Mouse (Mus musculus) lung, postnatal 0 days (tissue): ENCODE results near the gene Ddx28. TPM values are rescaled to one million over a fixed set of nuclear protein-coding genes. Genes with fewer than 3 reads are reported as not detected.
"Not testable (repeated sequence)": the region's sequence is repeated elsewhere in the genome, so short reads cannot be mapped to it uniquely, and the experiment has no call there.

ENCODE experiments used
- ATAC-seq: fragments of 200-750 bp; cut with Nextera tagmentation; 2 replicates; pipeline ENCODE4 v1.8.0; 2017; ENCODE audit warnings: moderate library complexity
- DNase-seq: peaks from one replicate; pipeline ENCODE4 v3.0.0-alpha.2; 2016; ENCODE audit warnings: low spot score
- H3K27ac ChIP-seq: fragments of 300-500 bp; sonication (generic); 2 replicates; pipeline ENCODE4 v1.5.1; 2014; ENCODE audit warnings: antibody characterized with exemption, mild to moderate bottlenecking, low read length, mixed read lengths
- H3K27me3 ChIP-seq: fragments of 300-500 bp; sonication (generic); replicated peaks from 2 replicates; pipeline ENCODE4 v1.6.1; 2014; ENCODE audit warnings: low read length, mixed read lengths; ENCODE audit not compliant: insufficient read depth
- H3K36me3 ChIP-seq: fragments of 300-500 bp; sonication (generic); 2 replicates; pipeline ENCODE4 v1.6.1; 2014; ENCODE audit warnings: low read length, mixed read lengths; ENCODE audit not compliant: insufficient read depth
- H3K4me1 ChIP-seq: fragments of 300-500 bp; sonication (generic); 2 replicates; pipeline ENCODE4 v1.6.1; 2014; ENCODE audit warnings: antibody characterized with exemption, low read depth, low read length, mixed read lengths; ENCODE audit not compliant: insufficient read depth
- H3K4me2 ChIP-seq: fragments of 300-500 bp; sonication (generic); replicated peaks from 2 replicates; pipeline ENCODE4 v1.6.1; 2014; ENCODE audit warnings: low read depth, mild to moderate bottlenecking, low read length, moderate library complexity, mixed read lengths
- H3K4me3 ChIP-seq: fragments of 300-500 bp; sonication (generic); 2 replicates; pipeline ENCODE4 v1.5.1; 2014; ENCODE audit warnings: low read depth, low read length
- H3K9ac ChIP-seq: fragments of 300-500 bp; sonication (generic); replicated peaks from 2 replicates; pipeline ENCODE4 v1.6.1; 2014; ENCODE audit warnings: low read depth, mild to moderate bottlenecking
- H3K9me3 ChIP-seq: fragments of 300-500 bp; sonication (generic); 2 replicates; pipeline ENCODE4 v1.6.1; 2016; ENCODE audit warnings: low read length, mixed read lengths
- CTCF ChIP-seq: IDR thresholded peaks from 2 replicates; pipeline ENCODE4 v1.5.1; 2016; ENCODE audit warnings: antibody characterized with exemption, mild to moderate bottlenecking
- EP300 ChIP-seq: IDR thresholded peaks from 2 replicates; pipeline ENCODE4 v1.6.1; 2016; ENCODE audit warnings: antibody characterized with exemption, mild to moderate bottlenecking, control low read depth
- WGBS: fragments of 180-500 bp; shearing (Covaris S2); extraction: QIAGEN DNeasy Blood & Tissue Kit; methylation state at CpG from one replicate; pipeline ENCODE4 v1.1.7; 2014; 5-methylcytosine and 5-hydroxymethylcytosine counted together
- polyA plus RNA-seq: library from polyadenylated mRNA; unstranded; fragments of >200 nt; fragmentation: Nextera tagmentation; extraction: Ambion mirVana; gene quantifications from 2 replicates; pipeline ENCODE4 v1.2.1, GENCODE M21; 2015

The Ddx28 gene
- polyA plus RNA-seq, 1 experiment from 2014 or later: 10.5 TPM

DNA sequence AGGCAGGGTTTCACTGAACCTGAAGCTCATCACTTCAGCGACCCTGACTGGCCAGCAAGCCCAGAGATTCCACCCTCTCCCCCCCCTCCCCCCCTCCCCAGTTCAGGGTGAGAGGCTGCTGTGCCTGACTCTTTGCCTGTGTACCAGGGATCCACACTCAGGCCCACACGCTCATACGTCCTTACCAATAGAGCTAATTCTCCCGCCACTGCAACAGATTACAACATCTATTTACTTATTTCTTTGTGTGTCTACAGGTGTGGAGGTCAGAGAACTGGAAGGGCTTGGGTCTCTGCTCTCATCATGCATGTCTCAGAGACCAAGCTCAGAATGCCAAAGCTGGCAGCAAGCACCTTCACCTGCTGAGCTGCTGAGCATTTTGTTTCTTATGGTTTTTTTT is 18.5 kb downstream of the Ddx28 start:
- 48% methylated on average over 4 of the region's 4 CpGs for WGBS
- ATAC-seq: no peak
- no peak overlapping the region for H3K4me3 ChIP-seq

DNA sequence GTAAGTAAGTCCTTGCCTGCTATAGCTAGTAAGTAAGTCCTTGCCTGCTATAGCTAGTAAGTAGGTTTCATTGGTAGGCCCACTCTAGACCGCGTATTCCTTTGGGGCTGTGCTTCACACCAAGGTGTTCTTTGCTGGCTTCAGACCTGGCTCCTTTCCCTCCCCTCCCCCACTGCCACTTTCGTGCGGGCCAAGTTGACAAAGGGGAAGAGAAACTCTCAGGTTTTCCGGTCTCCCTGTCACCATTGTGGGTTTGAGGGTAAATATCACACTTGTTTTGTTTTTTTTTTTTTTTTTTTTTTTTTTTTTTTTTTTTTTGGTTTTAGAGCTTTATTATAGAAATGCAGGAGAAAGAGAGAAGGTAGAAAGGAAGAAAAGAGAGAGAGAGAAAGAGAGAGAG is 19.2 kb downstream of the Ddx28 start:
- Histone ChIP-seq H3K9ac (no peak overlapping the region), H3K4me3 (no peak overlapping the region), H3K4me1 (no peaks in the 10 kb centered on the region), H3K9me3 (no peaks in the 10 kb centered on the region), H3K36me3 (no peaks in the 10 kb centered on the region), H3K27me3 (no peaks in the 10 kb centered on the region), H3K27ac (0 out of 2 replicates have a peak overlapping the region, but pooled peaks have one; percentile 6), H3K4me2 (no peak overlapping the region)
- TF ChIP-seq CTCF (no peak), EP300 (no peak)
- WGBS: 44% methylated on average over 5 of the region's 5 CpGs
- no peak for ATAC-seq
- peak; percentile 24 for DNase-seq

More for the DNA sequence above, 18.5 kb downstream of the Ddx28 start:
- TF ChIP-seq EP300 (no peak), CTCF (no peak)
- Histone ChIP-seq H3K9me3 (no peaks in the 10 kb centered on the region), H3K27me3 (no peaks in the 10 kb centered on the region), H3K27ac (no peak overlapping the region), H3K4me1 (no peaks in the 10 kb centered on the region), H3K36me3 (no peaks in the 10 kb centered on the region), H3K4me2 (no peak overlapping the region), H3K9ac (no peak overlapping the region)
- DNase-seq: no peak

- DNase-seq: peak; percentile 74
- ATAC-seq: peak; percentile 69
- TF ChIP-seq CTCF (no peak), EP300 (no peak)
- H3K36me3 ChIP-seq: no peaks in the 10 kb centered on the region
- 0 out of 2 replicates have a peak overlapping the region, but pooled peaks have one; percentile 29 for H3K4me2 ChIP-seq
- H3K4me1 ChIP-seq: no peaks in the 10 kb centered on the region
- 0 out of 2 replicates have a peak overlapping the region, but pooled peaks have one; percentile 32 for H3K27ac ChIP-seq
- 39% methylated on average over 2 of the region's 2 CpGs for WGBS
- H3K9ac ChIP-seq: 0 out of 2 replicates have a peak overlapping the region, but pooled peaks have one; percentile 12
- no peaks in the 10 kb centered on the region for H3K9me3 ChIP-seq
- H3K27me3 ChIP-seq: no peaks in the 10 kb centered on the region
- H3K4me3 ChIP-seq: no peak overlapping the region
These were observed 20.1 kb downstream of the Ddx28 start for GRCm38 (mm10) chr8:105991546-105991945.

GRCm38 (mm10) chr8:105990856-105991387 is 20.8 kb downstream of the Ddx28 start, which contains the start of gene Dus2:
Gene Dus2, plus strand, starts transcription at chr8:105991337.
- peak within 1 kb of the TSS; percentile 0; the same call in 1 of the 2 replicates for H3K4me3 ChIP-seq

DNA sequence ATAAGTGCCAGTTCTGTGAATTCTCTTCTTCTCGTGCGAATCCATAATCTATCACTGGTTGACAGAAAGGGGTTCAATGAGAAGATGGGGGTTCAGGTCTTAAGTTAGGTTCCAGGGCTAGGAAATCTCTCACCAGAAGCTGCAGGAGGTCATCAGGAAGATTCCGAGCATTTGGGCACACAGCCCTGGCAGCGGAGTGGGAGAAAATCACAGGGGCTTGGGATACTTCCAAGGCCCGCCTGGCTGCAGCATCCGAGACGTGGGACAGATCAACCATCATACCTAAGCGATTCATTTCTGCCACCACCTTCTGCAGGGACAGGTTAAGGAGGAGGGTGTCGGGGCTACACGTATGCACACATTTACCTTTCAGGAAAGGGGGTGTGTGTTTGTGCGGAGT is 23.1 kb downstream of the Ddx28 start:
- Histone ChIP-seq H3K4me2 (no peak overlapping the region), H3K4me3 (no peak overlapping the region), H3K27me3 (no peaks in the 10 kb centered on the region), H3K9ac (no peak overlapping the region), H3K4me1 (no peaks in the 10 kb centered on the region), H3K9me3 (no peaks in the 10 kb centered on the region), H3K36me3 (no peaks in the 10 kb centered on the region), H3K27ac (no peak overlapping the region)
- no peak for DNase-seq
- ATAC-seq: no peak
- 80% methylated on average over 11 of the region's 11 CpGs for WGBS
- no peak for TF ChIP-seq EP300
- no peak for TF ChIP-seq CTCF

More at GRCm38 (mm10) chr8:105990856-105991387, 20.8 kb downstream of the Ddx28 start, which contains the start of gene Dus2:
- Histone ChIP-seq H3K27ac (0 out of 2 replicates have a peak within 1 kb of the TSS, but pooled peaks have one; percentile 32), H3K4me2 (peak within 1 kb of the TSS; percentile 29; the same call in 1 of the 2 replicates), H3K9me3 (no peaks in the 10 kb centered on the region), H3K36me3 (no peaks in the 10 kb centered on the region), H3K9ac (0 out of 2 replicates have a peak within 1 kb of the TSS, but pooled peaks have one; percentile 12), H3K4me1 (no peaks in the 10 kb centered on the region), H3K27me3 (no peaks in the 10 kb centered on the region)
- peak; percentile 93 for DNase-seq
- TF ChIP-seq EP300 (no peak), CTCF (peak; percentile 94)
- WGBS: 8% methylated on average over 15 of the region's 15 CpGs
- peak; percentile 86 for ATAC-seq

DNA sequence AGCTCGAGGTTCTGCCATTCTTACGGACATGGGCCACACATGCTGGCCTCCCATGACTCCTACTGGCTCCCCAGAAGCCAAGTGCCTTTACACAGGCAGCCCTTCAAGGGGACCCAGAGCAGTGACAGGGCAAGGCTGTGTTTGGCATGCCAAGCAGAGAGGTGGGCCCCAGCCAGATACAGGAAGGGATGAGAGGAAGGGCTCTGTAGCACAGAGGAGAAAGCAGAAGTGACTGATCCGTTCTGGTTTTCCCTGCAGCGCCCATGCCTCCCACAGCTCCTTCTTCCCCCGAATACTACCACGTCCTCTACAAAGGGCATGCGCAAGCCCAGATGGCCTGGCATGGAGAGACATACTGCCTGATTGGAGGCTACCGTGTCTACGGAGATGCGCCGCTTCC is 28.3 kb downstream of the Ddx28 start:
- H3K36me3 ChIP-seq, H3K27me3 ChIP-seq, H3K9ac ChIP-seq, DNase-seq, H3K9me3 ChIP-seq, ATAC-seq, H3K4me3 ChIP-seq, H3K4me2 ChIP-seq, H3K27ac ChIP-seq, H3K4me1 ChIP-seq: not testable (repeated sequence)
- 74% methylated on average over 11 of the region's 11 CpGs for WGBS
